In the genomic region with DNA sequence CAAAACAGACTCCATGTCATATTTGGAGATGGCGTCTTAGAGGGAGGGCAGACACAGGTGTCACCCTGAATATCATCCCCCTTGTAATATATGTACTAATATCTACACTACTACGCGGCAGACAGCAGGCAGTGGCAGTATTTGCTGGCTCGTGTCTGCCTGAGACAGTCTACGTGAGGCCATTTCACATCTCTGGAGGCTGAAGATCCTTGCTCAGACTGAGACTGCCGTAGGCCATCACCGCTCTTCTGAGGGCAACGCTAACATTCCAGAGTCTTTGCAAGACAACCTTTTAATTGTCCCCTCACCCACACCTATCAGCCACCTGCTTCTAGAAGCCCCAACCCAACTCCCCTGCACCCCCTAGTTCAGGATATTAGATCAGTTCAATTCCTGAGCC, we compare ENCODE assay signal across 34 mouse cellular contexts.
"Had no signal": no experiment of that assay in that cellular context is flagged by ENCODE, and none has a peak within 500 bp of the region (broad histone marks: within the 10 kb centered on the region; RNA-seq: fewer than 3 reads in every experiment).

No protein-coding gene starts in this region.

- H3K27me3 ChIP-seq: heart, embryonic 12.5 days; heart, embryonic 13.5 days; heart, embryonic 15.5 days; hindbrain, embryonic 12.5 days; hindbrain, embryonic 13.5 days; hindbrain, embryonic 15.5 days; intestine, embryonic 15.5 days; kidney, embryonic 15.5 days had no signal

- H3K4me2 ChIP-seq: heart, embryonic 11.5 days; heart, embryonic 12.5 days; heart, embryonic 13.5 days; heart, embryonic 15.5 days; hindbrain, embryonic 12.5 days; hindbrain, embryonic 13.5 days; hindbrain, embryonic 14.5 days; hindbrain, embryonic 15.5 days; intestine, embryonic 15.5 days; kidney, embryonic 15.5 days had no signal

- H3K27ac ChIP-seq: heart, embryonic 13.5 days; heart, embryonic 15.5 days; hindbrain, embryonic 10.5 days; hindbrain, embryonic 12.5 days; hindbrain, embryonic 13.5 days; hindbrain, embryonic 14.5 days; hindbrain, embryonic 15.5 days; hindbrain, postnatal 0 days; intestine, embryonic 15.5 days; kidney, embryonic 15.5 days; kidney, postnatal 0 days; layer of hippocampus, adult 2 months; left cerebral cortex, adult 2 months had no signal

- DNase-seq: heart, postnatal 10 days; heart, postnatal 14 days; heart, postnatal 4 days; kidney, adult 11 months; kidney, adult 18-20 months; kidney, adult 2 months; kidney, adult 8-10 months; kidney, adult 9 months; kidney, postnatal 10 days; kidney, postnatal 14 days; kidney, postnatal 25 days; kidney, postnatal 36 days; kidney, postnatal 4 days; layer of hippocampus, adult 9-11 months; layer of hippocampus, postnatal 36 days had no signal

- H3K36me3 ChIP-seq: heart, embryonic 15.5 days; hindbrain, embryonic 13.5 days; hindbrain, embryonic 15.5 days; intestine, embryonic 15.5 days had no signal

- ATAC-seq: hindbrain, embryonic 16.5 days; hindbrain, postnatal 0 days; inflammation-experienced regulatory T-cells, adult 6 months; intestine, embryonic 15.5 days; intestine, embryonic 16.5 days; intestine, postnatal 0 days had no signal

- H3K9me3 ChIP-seq: heart, embryonic 12.5 days; heart, embryonic 13.5 days; heart, embryonic 15.5 days; hindbrain, embryonic 10.5 days; hindbrain, embryonic 12.5 days; hindbrain, embryonic 13.5 days; hindbrain, embryonic 15.5 days; intestine, embryonic 15.5 days; kidney, embryonic 15.5 days had no signal

- H3K9ac ChIP-seq: heart, embryonic 12.5 days; heart, embryonic 13.5 days; heart, embryonic 15.5 days; hindbrain, embryonic 12.5 days; hindbrain, embryonic 13.5 days; hindbrain, embryonic 14.5 days; hindbrain, embryonic 15.5 days; intestine, embryonic 15.5 days; kidney, embryonic 15.5 days had no signal

- H3K4me3 ChIP-seq: heart, embryonic 12.5 days; heart, embryonic 13.5 days; heart, embryonic 15.5 days; hindbrain, embryonic 10.5 days; hindbrain, embryonic 12.5 days; hindbrain, embryonic 13.5 days; hindbrain, embryonic 15.5 days; intestine, embryonic 15.5 days; kidney, embryonic 15.5 days; layer of hippocampus, adult 2 months; left cerebral cortex, adult 2 months had no signal
